23 mouse cellular contexts compared by ENCODE assay signal in the genomic region with DNA sequence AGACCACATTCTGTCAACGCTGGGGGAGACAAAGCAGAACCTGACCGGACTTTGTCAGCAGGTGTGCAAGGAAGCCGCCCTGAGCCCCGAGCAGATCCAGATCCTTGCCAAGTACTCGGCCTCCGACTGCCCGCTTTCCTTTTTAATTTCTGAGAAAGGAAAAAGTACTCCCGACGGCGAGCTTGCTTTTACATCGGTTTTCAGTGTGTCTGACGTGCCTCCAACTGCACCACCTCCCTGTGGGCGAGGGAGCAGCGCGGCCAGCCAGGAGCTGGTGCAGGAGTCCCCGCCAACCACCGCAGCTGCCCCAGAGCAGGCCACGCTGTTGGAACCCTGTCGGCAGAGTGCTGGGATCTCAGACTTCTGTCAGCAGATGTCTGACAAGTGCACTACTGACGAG. TPM values are rescaled to one million over a fixed set of nuclear protein-coding genes. Genes with fewer than 3 reads are reported as not detected.
A peak's percentile ranks its signal among the peaks of the same experiment; 100 is the strongest.
DNase-seq lines count a peak whose midpoint lies in the region; ATAC-seq lines count a peak whose summit lies in the region.
"Had no signal": no experiment of that assay in that cellular context is flagged by ENCODE, and none has a peak within 500 bp of the region (broad histone marks: within the 10 kb centered on the region; RNA-seq: fewer than 3 reads in every experiment).

No protein-coding gene starts in this region.

- no peak for ATAC-seq in heart, embryonic 12.5 days (ENCODE audit: insufficient number of reproducible peaks, low FRiP score)
- no peak for ATAC-seq in heart, embryonic 16.5 days (replicated peaks; ENCODE audit: extremely low read depth, insufficient read depth, low FRiP score)
- ATAC-seq: forebrain, embryonic 16.5 days; hindbrain, embryonic 16.5 days; inflammation-experienced regulatory T-cells, adult 6 months; intestine, postnatal 0 days had no signal

- H3K4me3 ChIP-seq in heart, embryonic 12.5 days = no peak overlapping the region
- H3K4me3 ChIP-seq in heart, embryonic 16.5 days (ENCODE audit: low read length) = 0 out of 2 replicates have a peak overlapping the region, but pooled peaks have one; percentile 1
- H3K4me3 ChIP-seq: embryonic facial prominence, embryonic 13.5 days; forebrain, embryonic 12.5 days; hindbrain, embryonic 12.5 days had no signal

- H3K4me2 ChIP-seq in heart, embryonic 12.5 days = peak overlapping the region; percentile 38
- peak overlapping the region; percentile 26 for H3K4me2 ChIP-seq in heart, embryonic 16.5 days (ENCODE audit: low read depth, low read length)
- H3K4me2 ChIP-seq: embryonic facial prominence, embryonic 13.5 days; forebrain, embryonic 12.5 days; hindbrain, embryonic 12.5 days had no signal

- H3K36me3 ChIP-seq in heart, embryonic 12.5 days = peaks cover 46% of the 10 kb centered on the region
- peaks cover 18% of the 10 kb centered on the region for H3K36me3 ChIP-seq in heart, embryonic 16.5 days (ENCODE audit: control insufficient read depth, insufficient read depth)

- no peaks in the 10 kb centered on the region for H3K27me3 ChIP-seq in heart, embryonic 12.5 days (replicated peaks)
- H3K27me3 ChIP-seq in heart, embryonic 16.5 days (ENCODE audit: control insufficient read depth, insufficient read depth, low read length) = no peaks in the 10 kb centered on the region
- H3K27me3 ChIP-seq: CH12.LX; embryonic facial prominence, embryonic 13.5 days; forebrain, embryonic 12.5 days; hindbrain, embryonic 12.5 days had no signal

- H3K27ac ChIP-seq in heart, embryonic 12.5 days (ENCODE audit: poor library complexity, severe bottlenecking) = no peak overlapping the region
- H3K27ac ChIP-seq in heart, embryonic 16.5 days (ENCODE audit: low read length) = 0 out of 2 replicates have a peak overlapping the region, but pooled peaks have one; percentile 16
- H3K27ac ChIP-seq: embryonic facial prominence, embryonic 13.5 days; forebrain, embryonic 12.5 days; hindbrain, embryonic 12.5 days had no signal

- H3K9me3 ChIP-seq in heart, embryonic 12.5 days (replicated peaks) = no peaks in the 10 kb centered on the region
- H3K9me3 ChIP-seq in heart, embryonic 16.5 days (replicated peaks; ENCODE audit: control insufficient read depth, low read length) = no peaks in the 10 kb centered on the region
- H3K9me3 ChIP-seq: embryonic facial prominence, embryonic 13.5 days; forebrain, embryonic 12.5 days; hindbrain, embryonic 12.5 days had no signal

- no peak for DNase-seq in heart, postnatal 10 days
- DNase-seq in heart, postnatal 4 days = no peak
- DNase-seq in thymus, postnatal 0 days (ENCODE audit: low spot score) = peak; percentile 23
- DNase-seq in thymus, adult 18-20 months = no peak
- DNase-seq in thymus, postnatal 4 days = peak; percentile 68
- DNase-seq in adrenal gland, postnatal 14 days = no peak
- DNase-seq: adrenal gland, adult 2 months; cerebellum, adult 11-12 months; cerebellum, adult 9-10 months; cerebellum, postnatal 25 days; gastrocnemius, postnatal 10 days; heart, postnatal 14 days; kidney, adult 8-10 months had no signal

- WGBS in heart, embryonic 12.5 days = 68% methylated on average over 20 of the region's 20 CpGs
- 59% methylated on average over 20 of the region's 20 CpGs for WGBS in heart, embryonic 16.5 days

- peaks cover 37% of the 10 kb centered on the region for H3K4me1 ChIP-seq in heart, embryonic 12.5 days (replicated peaks)
- peaks cover 21% of the 10 kb centered on the region for H3K4me1 ChIP-seq in heart, embryonic 16.5 days (ENCODE audit: control insufficient read depth, insufficient read depth, low read length)
- H3K4me1 ChIP-seq: embryonic facial prominence, embryonic 13.5 days; forebrain, embryonic 12.5 days; hindbrain, embryonic 12.5 days had no signal

- intact Hi-C loops in heart, postnatal 10 days (cut with DNase I) = no loop called here

- H3K9ac ChIP-seq in heart, embryonic 12.5 days = no peak overlapping the region
- H3K9ac ChIP-seq in heart, embryonic 16.5 days (ENCODE audit: low read length) = peak overlapping the region; percentile 26; the same call in 1 of the 2 replicates
- H3K9ac ChIP-seq: embryonic facial prominence, embryonic 13.5 days; forebrain, embryonic 12.5 days; hindbrain, embryonic 12.5 days had no signal

RNA-seq across cellular contexts. Expression of gene Bach1, which starts 30.7 kb away (rescaled TPM):
- 9.6 and 11.6 TPM in 2 replicates for polyA plus RNA-seq in heart, embryonic 12.5 days (2016; fragmentation: Nextera tagmentation; extraction: Ambion mirVana)
- 10 to 100 TPM; 27.9 to 29.5 TPM for total RNA-seq in heart, postnatal 10 days (2021)
- 8.2 and 9.8 TPM in 2 replicates for polyA plus RNA-seq in heart, embryonic 16.5 days (2015; fragmentation: Nextera tagmentation; extraction: Ambion mirVana)
- 10 to 100 TPM; 25.9 to 28.7 TPM for total RNA-seq in heart, postnatal 4 days (2021)
- 24.1 and 26.0 TPM in 2 replicates for polyA plus RNA-seq in thymus, postnatal 0 days (2015; fragmentation: Nextera tagmentation; extraction: Ambion mirVana)
- 21.5 and 23.5 TPM in 2 replicates for total RNA-seq in adrenal gland, postnatal 14 days (2021)

Comparison
In these comparisons a context has a peak if more than half of its experiments do, and no peak if none do; other contexts are left out.
1. DNase-seq: peak in thymus, postnatal 0 days (single experiment) and thymus, postnatal 4 days (single experiment); none in heart, postnatal 10 days (0 of 2), heart, postnatal 4 days (single experiment), thymus, adult 18-20 months (0 of 2) and adrenal gland, postnatal 14 days (single experiment).